Mouse (Mus musculus) heart, adult 18-20 months (tissue): ENCODE data around the gene Pate2. TPM values are rescaled to one million over a fixed set of nuclear protein-coding genes. Genes with fewer than 3 reads are reported as not detected.
"Not testable (repeated sequence)": the region's sequence is repeated elsewhere in the genome, so short reads cannot be mapped to it uniquely, and the experiment has no call there.

ENCODE experiments used
- DNase-seq, 2 experiments: peaks; one replicate each; pipeline ENCODE4 v3.0.0; 2021 to 2022; ENCODE audit warnings: mixed read lengths in 1 of 2
- total RNA-seq, 2 experiments: library from RNA; stranded (reverse); gene quantifications; 2 replicates each; pipeline ENCODE4 v1.2.3; 2021

Gene Pate2
- total RNA-seq, 2 experiments from 2014 or later: not detected

- no peak for DNase-seq
Observed at GRCm38 (mm10) chr9:35556494-35557102, 13.5 kb upstream of the Pate2 start.

GRCm38 (mm10) chr9:35558257-35559008 lies 11.7 kb upstream of the Pate2 start, which contains the start of the genes Ddx25 and Pus3:
Gene Ddx25 (minus strand): TSS chr9:35558528.
Gene Pus3 (plus strand): TSS chr9:35558595.
- no peak for DNase-seq

- DNase-seq: peak; percentile 83 to 84
Observed at GRCm38 (mm10) chr9:35559009-35559890, 10.8 kb upstream of the Pate2 start.

GRCm38 (mm10) chr9:35561076-35561475 lies 9.0 kb upstream of the Pate2 start:
- no peak for DNase-seq

GRCm38 (mm10) chr9:35561583-35561982 lies 8.5 kb upstream of the Pate2 start:
- no peak for DNase-seq

- DNase-seq: no peak
Observed at GRCm38 (mm10) chr9:35564536-35565240, 5.4 kb upstream of the Pate2 start.

- no peak for DNase-seq
Observed at GRCm38 (mm10) chr9:35567995-35568394, 2.1 kb upstream of the Pate2 start.

GRCm38 (mm10) chr9:35570663-35571062 lies 579 bp downstream of the Pate2 start:
- no peak for DNase-seq

- DNase-seq: no peak
Observed at GRCm38 (mm10) chr9:35574416-35574815, 4.3 kb downstream of the Pate2 start.

- DNase-seq: no peak
Observed at GRCm38 (mm10) chr9:35587674-35588073, 17.6 kb downstream of the Pate2 start.

GRCm38 (mm10) chr9:35592903-35593302 lies 22.8 kb downstream of the Pate2 start:
- peak in 1 of 2 experiments; percentile 9 for DNase-seq

GRCm38 (mm10) chr9:35607647-35608405 lies 37.7 kb downstream of the Pate2 start:
- no peak for DNase-seq

- no peak for DNase-seq
Observed at GRCm38 (mm10) chr9:35611841-35612240, 41.8 kb downstream of the Pate2 start, which contains the start of gene Pate4. Gene Pate4 (minus strand): TSS chr9:35611941.

GRCm38 (mm10) chr9:35614005-35614404 lies 43.9 kb downstream of the Pate2 start:
- DNase-seq: no peak

- not testable (repeated sequence) for DNase-seq
Observed at GRCm38 (mm10) chr9:35616784-35617183, 46.7 kb downstream of the Pate2 start.

GRCm38 (mm10) chr9:35632981-35633380 lies 62.9 kb downstream of the Pate2 start:
- peak in 1 of 2 experiments; percentile 2 for DNase-seq

- no peak for DNase-seq
Observed at GRCm38 (mm10) chr9:35648102-35648501, 78.0 kb downstream of the Pate2 start, which contains the start of gene Pate3. Gene Pate3 (minus strand): TSS chr9:35648202.

- DNase-seq: no peak
Observed at GRCm38 (mm10) chr9:35673557-35673956, 103.5 kb downstream of the Pate2 start.

- DNase-seq: peak; percentile 4 to 13
Observed at GRCm38 (mm10) chr9:35687013-35687412, 116.9 kb downstream of the Pate2 start, which contains the start of gene Pate1. Gene Pate1 (minus strand): TSS chr9:35687390.

- no peak for DNase-seq
Observed at GRCm38 (mm10) chr9:35691924-35692323, 121.8 kb downstream of the Pate2 start.

- DNase-seq: no peak
Observed at GRCm38 (mm10) chr9:35707265-35707664, 137.2 kb downstream of the Pate2 start.
